Mouse (Mus musculus) spleen, adult 18-20 months (tissue): ENCODE results near the gene Hoxa9.

Experiments used
- DNase-seq, 2 experiments: peaks; one replicate each; pipeline ENCODE4 v3.0.0; 2022; ENCODE audit warnings: mixed read lengths in 2 of 2

The Hoxa9 gene

GRCm38 (mm10) chr6:52230516-52231165, at the start of gene Hoxa9:
Hoxa9 (minus strand) TSS chr6:52231089.
- no peak for DNase-seq

DNA sequence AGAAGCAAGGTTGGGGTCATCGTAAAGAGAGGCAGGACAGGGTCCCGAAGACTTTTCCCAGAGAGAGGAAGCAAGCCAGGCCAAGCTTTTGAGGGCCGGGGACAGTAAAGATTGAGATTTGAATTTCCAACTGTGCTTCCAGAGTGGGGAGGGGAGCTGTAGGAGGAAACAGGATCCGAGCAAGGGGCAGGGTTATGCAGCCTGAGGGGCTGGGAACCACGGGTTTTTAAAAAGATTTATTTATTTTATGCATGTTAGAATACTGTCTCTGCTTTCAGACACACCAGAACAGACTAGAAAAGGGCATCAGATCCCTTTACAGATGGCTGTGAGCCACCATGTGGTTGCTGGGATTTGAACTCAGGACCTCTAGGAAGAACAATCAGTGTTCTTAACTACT, 46.0 kb upstream of the Hoxa9 start:
- DNase-seq: no peak

- no peak for DNase-seq
Observed at GRCm38 (mm10) chr6:52276382-52276781, 45.5 kb upstream of the Hoxa9 start.

DNA sequence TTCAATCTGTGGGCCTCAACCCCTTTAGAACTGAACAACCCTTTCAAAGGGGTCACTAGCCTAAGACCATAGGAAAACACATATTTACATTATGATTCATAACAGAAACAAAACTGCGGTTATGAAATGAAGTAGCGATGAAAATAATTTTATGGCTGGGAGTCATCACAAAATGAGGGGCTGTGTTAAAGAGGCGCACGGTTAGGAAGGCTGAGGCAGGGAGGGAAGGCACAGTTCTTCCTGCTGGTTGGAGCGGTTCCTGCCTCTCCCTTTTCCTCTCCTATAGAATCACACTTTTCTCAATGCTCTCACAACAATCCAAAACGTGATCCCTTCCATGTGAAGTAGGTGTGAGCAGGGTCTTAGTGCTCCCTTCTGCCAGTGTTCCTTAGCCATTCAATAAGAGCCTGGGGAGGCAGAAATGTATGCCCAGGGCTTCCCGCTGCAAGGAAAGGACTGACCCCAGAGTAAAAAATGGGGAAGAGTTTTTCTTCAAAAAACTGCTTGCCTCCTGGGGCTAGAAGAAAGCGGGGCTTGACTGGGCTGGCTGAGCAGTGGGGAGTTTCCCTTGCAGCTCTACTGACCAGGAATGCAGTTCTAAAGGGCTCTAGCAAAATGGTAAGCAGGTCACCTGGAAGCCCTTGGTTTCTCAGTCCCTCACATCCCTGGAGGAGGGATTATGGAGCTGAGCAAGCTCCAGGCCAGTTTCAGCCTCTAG, 44.8 kb upstream of the Hoxa9 start:
- DNase-seq: no peak

GRCm38 (mm10) chr6:52274576-52274975, 43.7 kb upstream of the Hoxa9 start:
- DNase-seq: no peak

GRCm38 (mm10) chr6:52273656-52274280, 42.9 kb upstream of the Hoxa9 start:
- DNase-seq: no peak

GRCm38 (mm10) chr6:52272766-52273655, 42.1 kb upstream of the Hoxa9 start:
- no peak for DNase-seq

DNA sequence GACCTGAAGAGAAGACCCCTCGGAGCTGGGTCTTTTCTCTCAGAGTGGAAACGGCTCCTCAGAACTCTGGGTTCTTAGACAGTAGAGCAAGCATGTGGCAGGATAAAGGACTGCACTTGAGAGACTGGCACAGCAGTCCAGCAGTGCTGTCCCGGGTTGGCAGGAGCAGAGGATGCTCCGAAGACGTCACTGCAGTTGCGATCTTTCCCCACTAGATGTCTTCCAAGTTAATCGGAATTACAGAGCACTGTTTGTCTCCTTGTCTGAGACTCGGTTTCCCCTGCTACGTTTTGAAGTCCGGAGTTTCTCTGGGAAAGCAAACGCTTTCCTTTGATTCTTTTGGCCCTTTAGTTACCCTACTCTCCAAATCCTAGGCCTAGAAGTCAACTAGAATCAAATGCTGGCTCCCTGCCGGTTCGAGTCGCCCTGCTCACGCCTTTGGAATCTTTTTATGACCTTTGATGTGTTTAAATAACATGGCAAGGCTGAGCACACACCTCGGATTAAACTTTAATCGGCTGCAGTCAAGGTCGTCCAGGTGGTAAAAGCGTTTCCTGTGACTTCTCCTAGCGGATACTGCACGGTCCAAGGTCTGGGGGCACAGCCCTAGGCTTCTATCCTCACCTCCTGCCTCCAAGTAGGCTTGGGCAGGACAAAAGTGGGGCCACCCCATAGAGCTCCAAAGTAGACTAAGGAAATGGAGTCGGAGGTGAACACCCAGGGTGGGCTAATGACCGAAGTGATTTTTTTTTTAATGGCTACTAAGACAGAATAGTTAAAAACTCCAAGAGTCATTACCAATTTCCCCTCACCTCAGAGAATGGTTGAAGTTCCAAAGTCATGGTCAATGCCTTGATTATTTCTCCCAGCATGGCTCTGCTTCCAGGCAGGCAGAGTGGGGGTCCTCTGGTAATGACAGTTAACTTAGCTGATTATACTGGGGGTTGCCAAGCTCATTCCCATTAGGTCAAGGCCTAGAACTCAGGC, 39.9 kb upstream of the Hoxa9 start:
- DNase-seq: peak in 1 of 2 experiments; percentile 53

GRCm38 (mm10) chr6:52268756-52269155, 37.9 kb upstream of the Hoxa9 start:
- no peak for DNase-seq

- no peak for DNase-seq
Observed at GRCm38 (mm10) chr6:52268341-52268740, 37.5 kb upstream of the Hoxa9 start.

- DNase-seq: no peak
Observed at GRCm38 (mm10) chr6:52267691-52268090, 36.8 kb upstream of the Hoxa9 start.

DNA sequence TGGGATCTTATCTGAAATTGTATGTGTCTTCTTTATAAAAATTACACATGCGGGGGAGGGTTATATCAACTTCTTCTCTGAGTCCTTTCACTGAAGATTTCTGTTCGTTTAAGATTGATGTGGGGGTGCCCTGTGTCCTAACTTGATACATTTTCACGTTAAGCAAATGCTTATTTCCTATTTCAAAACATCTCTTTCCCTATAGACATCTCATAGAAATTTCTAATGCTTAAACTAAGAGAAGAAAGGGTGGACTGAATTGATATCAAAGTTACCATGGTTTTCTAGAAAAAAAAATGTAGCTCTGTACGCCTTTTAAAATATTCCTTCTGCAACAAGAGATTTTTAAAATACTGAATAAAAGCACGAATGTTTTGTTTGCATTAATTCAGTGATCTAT, 36.3 kb upstream of the Hoxa9 start:
- DNase-seq: no peak

DNA sequence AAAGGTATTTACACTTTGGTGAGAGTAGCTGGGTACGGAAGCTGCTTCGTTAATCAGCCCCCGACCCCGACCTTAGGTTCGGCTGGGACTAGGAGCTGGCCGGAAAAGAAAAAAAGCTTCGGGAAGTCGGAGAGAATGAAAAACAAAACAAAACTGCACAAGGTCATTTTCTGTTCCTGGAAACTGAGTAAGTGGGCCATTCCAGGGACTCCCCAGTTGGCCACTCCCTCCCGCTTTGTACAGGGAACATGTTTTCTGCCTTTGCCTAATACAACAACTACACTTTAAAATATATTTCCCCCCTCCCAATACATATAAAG, 35.7 kb upstream of the Hoxa9 start:
- DNase-seq: no peak

DNA sequence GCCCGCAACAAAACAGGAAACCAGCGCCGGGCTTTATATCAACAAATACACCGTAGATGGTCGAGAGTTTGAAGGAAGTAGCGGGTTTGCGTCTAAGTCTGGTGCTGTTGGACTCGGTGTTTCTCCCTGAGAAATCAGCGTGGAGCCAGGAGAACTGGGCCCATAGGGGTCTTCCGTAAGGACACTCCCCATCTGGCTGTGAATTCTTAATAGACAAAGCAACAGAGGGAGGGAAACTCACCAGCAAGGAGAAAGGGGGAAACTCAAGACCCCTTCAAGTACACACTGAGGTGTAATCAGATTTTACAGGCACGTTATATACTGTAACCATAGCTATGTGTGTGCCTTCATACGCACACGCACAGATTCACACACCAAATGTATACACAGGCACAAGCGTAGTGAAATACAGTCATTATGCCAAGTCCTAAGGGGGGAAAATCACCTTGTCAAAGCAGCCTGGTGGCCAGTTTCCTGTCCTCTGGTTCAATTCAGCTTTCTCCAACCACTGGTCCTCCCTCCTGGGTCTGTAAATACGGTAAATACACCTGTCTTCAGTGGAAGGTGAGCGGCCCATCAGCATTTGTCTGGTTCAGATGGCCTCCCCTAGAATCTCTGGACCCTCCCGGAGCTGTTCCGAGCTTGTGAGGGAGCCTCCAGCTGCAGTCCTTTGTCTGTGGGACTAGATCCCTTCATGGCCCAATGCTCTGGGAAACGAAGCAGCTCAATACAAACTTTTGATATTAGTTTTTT, 35.2 kb upstream of the Hoxa9 start:
- no peak for DNase-seq

GRCm38 (mm10) chr6:52265306-52265912, 34.5 kb upstream of the Hoxa9 start:
- DNase-seq: no peak

DNA sequence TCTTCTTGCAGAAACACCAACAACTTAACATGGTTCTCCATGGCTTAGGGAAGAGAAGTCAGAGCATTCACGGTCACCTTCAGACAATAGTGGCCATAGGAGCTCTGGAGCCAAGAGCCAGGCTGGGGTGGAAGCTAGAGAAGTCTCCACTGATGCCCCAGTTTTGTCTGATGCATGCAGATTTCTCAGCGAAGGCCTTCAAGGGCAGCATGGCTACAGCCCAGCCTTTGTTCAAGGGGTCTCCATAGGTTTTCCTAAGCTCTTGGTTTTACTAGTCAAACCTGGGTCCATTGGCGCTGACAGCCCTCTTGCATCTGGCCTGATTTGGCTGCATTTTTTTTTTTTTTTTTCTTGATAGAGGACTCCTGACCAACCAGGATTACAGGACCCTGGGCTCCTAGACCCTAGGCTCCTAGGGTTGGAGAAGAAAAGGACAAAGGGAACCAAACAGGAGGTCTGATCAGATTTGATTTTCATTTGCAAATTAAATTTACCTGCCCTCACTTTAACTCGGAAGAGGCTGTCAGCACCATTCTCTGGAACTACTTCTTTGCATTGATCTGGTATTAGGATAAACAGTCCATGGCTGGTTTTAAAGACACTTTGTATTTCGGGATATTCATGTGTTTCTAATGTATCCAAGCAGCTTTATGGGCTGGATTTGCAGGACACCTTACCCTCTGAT, 33.4 kb upstream of the Hoxa9 start:
- no peak for DNase-seq

DNA sequence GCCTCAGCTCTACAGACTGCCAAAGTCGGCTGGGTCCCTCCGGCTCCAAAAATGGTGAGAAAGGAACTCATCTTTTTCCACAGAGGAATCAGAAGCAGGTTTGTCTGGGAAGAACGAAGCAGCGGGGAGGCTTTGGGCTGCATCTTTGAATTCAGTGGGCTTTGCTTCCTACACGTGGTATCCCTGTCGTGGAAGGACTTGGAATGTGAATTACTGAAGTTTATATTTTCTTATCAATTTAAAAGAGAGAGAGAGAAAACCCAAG, 32.4 kb upstream of the Hoxa9 start:
- DNase-seq: no peak

DNA sequence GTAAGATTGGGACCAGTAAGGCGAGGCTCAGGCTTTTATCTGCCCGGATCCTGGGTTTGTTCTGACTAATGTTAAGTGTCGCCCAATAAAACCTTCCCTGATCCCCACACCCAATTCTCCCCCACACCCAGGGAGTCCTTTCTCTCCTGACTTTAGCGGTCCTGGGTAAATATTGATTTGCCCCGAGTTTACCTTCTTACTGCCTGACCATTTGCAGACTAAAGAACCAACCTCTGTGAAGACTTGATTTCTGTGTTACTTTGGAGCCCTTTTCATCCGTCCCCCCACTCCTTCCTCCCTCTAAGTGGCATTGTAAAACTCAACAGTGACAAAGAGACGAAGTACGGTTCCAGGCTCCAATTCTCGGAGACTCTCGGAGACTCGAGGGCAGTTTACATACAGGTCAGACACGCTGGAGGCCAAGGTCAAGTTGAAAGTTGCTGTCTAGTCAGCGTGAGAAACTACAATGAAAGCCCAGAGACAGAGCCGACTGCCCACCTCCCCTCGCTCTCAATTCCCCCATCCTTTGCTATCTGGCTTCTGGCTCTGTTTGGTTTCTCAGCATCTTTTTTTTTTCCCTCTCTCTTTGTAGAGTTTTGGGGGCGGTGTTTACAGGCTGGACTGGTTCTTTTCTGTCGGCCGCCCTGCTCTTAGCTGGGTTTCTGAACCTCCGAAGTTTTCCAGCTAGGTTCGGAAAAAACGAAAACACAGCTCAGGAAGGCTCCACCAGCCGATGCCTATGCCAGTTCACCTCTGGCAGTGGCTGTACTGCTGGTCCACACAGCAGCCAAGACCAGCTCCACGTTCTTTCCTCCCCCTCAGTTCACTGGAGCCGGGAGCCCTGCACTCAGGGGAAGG, 31.8 kb upstream of the Hoxa9 start:
- no peak for DNase-seq

DNA sequence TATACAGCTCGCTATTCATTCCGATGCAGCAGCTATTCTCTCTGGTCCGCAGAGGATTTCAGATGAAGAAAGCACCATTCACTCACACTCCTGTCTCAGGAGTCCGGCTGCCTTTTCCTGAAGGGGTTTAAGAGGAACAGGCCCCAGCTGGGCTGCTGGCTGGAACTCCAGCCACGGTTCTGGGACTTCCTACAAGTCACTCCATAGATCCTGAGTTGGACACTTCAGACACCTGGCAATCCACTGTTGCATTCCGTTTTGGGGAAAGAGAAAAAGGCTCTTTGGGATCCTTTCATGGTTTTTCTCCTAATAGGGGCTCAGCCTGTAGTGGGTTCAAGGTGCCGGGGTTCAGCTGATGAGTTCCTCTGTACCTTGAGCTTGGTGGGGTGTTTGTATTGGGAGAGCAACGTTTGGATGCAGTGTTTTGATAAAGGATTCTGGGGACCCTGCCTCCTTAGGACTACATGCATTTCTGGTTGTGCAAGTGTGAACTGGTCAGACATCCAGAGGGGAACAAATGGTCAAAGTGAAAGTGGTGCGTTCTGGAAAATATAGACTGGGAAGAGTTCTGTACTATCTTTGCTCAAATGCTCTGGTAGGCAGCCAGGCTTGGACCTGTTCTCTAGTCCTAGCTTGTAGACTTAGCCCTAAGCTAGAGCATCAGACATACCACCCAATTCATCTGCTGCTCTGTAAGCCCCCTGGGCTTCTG, 31.0 kb upstream of the Hoxa9 start:
- no peak for DNase-seq
